Mouse (Mus musculus): ENCODE data around the gene Homer3. TPM values are rescaled to one million over a fixed set of nuclear protein-coding genes. Genes with fewer than 3 reads are reported as not detected.

Homer3 gene
- total RNA-seq, 2 experiments from 2014 or later = 12.0 to 12.3 TPM

DNA sequence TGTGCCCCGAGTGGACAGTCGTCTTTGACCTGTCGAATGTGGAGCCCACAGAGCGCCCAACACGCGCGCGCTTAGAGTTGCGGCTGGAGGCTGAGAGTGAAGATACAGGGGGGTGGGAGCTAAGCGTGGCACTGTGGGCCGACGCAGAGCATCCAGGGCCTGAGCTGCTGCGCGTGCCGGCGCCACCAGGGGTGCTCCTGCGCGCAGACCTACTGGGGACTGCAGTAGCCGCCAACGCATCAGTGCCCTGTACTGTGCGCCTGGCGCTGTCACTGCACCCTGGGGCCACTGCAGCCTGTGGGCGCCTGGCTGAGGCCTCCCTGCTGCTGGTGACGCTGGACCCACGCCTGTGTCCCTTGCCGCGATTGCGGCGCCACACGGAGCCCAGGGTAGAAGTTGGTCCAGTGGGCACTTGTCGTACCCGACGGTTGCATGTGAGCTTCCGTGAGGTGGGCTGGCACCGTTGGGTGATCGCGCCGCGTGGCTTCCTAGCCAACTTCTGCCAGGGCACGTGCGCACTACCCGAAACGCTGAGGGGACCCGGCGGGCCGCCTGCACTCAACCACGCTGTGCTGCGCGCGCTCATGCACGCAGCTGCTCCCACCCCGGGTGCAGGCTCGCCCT, 48.2 kb downstream of the Homer3 start:
- DNase-seq (ENCODE audit: low spot score) = no peak
- intact Hi-C loops (cut with DNase I) = no loop called here

DNA sequence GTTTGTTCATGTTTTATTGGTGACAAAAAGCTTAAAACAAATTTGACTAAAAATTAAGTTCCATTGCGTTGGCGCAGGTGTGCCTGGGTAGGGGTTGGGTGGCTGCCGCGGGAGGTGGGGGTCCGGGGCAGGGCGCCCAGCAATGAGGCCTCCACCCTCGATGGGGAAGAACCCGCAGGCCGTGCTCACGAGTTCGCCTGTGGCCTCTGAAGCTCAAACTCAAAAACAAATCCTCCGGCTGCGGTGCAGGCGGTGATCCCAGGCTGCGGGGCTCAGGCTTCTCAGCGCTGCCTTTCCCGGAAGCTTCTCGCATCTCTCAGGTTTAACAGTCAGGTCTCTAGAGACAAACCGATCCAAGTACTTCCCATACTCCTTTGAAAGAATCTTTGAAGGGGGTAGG, 48.9 kb downstream of the Homer3 start:
- no peak for DNase-seq (ENCODE audit: low spot score)
- intact Hi-C loops (cut with DNase I) = no loop called here

DNA sequence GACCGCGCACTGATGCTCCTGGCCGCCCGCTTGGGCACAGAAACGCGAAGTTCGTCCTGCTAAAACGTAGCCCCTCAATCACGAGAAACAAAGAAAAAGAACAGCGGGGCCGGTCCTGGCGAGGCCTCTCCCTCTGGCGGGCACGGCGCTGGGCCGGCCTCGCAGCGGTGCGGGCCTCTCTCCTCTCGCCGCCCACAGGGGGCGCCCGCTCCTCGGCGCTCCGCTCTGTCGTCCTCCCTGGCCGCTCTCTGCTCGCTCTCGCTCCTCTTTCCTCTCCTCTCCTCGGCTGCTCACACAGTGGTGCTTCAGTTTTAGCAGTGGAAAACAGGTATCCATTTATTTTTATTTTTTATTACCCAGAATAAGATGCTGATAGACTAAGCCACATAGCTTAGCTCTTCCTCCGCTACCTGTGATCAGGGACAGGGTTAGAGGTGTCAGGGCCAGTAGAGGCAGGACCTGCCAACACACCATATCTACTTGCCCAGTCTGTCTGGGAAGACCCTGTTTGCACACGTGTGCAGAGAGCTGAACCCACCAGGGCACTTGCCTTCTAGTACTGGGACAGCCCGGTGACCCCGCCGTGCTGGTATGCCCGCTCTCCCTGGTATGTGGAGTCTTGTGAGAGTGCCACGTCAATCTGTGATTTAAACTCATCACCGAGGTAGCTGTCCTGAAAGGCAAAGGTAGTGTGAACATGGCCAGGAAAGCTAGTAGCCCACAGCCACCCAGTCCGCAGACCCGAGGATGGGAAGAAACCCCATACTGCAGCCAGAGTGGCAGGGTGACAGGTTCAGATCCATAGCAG, 49.6 kb downstream of the Homer3 start:
- no peak for DNase-seq (ENCODE audit: low spot score)
- intact Hi-C loops (cut with DNase I) = no loop called here

DNA sequence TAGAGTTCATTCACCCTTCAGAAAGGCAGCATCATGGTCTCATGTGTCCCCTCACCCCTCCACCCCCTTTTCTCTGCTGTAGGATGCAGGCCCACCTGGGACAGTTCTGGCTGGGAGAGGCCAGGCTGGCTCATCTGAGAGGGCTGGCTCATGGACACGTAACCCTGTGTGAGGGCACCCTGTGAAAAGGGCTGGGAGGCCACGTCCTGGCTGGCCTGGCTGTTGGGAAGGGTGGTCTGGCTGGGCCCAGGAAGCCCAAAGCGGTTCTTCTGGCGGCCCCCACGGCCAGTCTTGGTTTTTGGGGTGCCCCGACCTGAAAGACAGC, 50.2 kb downstream of the Homer3 start:
- no peak for DNase-seq (ENCODE audit: low spot score)
- intact Hi-C loops (cut with DNase I) = no loop called here

DNA sequence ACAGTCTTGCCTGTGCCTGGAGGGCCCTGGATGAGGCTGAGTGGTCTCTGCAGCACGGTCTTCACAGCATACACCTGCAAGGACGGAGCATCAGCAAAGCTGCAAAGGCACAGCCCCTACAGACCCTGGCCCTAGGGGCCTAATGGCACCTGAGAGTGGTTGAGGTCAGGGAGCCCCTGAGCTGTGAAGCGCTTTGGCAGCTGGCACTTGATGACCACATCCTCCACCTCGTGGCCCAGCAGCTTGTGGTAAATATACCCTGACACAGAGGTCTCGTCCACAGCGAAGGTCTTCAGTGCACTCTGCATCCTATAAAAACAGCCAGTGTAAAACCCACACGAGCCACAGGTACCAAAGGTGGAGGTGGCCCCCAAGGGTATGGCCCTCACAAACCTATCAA, 56.3 kb downstream of the Homer3 start:
- DNase-seq (ENCODE audit: low spot score) = no peak
- intact Hi-C loops (cut with DNase I) = no loop called here

DNA sequence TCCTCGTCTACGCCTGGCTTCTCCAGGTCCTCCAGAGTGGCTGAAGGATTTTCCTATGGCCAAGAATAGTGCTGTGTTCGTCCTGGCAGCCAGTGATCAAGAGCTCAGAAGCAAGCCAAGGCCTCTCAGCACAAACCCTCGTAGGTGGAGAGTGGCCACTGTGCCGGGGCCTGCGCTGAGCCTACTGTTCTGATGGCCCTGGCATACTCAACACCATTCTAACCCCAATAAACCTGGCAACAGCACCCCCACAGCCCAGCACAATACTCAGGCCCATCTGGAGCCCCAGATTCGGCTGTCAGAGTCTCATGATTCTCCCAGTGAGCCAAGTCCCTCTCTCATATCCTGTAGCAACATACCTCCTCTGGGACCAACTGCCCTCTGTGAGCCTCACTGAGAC, 58.0 kb downstream of the Homer3 start:
- intact Hi-C loops (cut with DNase I) = no loop called here
- DNase-seq (ENCODE audit: low spot score) = no peak

DNA sequence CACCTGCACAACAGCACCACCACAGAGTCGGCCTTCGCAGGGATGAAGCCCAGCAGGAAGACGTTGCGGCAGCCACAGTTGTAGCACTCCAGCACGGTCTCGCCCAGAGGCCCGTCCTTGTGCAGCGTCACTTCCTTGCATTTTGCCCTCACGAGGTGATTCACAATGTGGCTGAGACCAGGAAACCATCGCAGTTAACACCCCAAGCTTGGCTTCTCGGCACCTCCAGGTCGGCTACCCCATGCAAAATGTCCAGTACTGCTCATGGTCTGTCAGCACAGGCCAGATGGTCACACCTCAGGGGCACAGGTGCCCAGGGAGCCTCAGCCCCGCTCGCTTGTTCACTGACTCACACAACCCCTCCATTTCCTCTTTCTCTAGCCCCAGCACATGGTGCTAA, 59.4 kb downstream of the Homer3 start:
- intact Hi-C loops (cut with DNase I) = no loop called here
- no peak for DNase-seq (ENCODE audit: low spot score)

DNA sequence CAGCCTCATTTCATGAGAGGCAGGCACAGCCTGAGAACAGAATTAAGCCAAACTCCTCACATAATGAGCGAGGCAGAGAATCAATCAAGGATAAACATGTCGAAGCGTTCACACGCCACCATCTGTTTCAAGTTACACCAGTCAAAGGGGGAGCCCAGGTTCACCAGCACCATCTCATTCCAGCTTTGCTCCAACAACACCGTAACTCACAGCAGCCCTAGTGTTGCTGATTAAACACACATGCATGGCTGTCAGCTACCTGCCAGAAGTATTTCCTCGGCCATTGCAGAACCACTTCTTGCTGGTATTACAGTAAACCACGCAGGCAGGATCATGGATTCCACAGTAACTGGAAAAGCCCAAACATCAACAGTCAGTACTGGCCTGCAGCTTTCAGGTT, 60.4 kb downstream of the Homer3 start:
- intact Hi-C loops (cut with DNase I) = no loop called here
- no peak for DNase-seq (ENCODE audit: low spot score)

DNA sequence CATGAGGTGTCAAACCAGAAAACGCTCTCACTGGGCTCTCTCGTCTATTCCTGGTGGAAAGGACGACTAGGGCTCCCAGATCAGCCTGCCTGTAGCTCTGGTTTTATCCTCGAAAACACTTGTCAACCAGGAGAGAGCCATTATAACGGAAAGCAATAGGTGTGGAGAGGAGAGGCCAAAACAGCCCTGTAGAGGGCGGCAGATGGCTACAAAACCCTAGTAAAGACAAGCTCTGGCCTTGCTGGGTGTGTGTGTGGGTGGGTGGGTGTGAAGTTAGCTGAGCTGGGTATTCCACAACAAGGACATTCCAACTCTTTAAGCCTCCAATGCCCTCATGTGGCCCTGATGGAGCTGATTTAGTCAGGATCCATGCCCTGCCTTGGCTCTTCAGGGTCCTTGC, 61.1 kb downstream of the Homer3 start:
- intact Hi-C loops (cut with DNase I) = no loop called here
- no peak for DNase-seq (ENCODE audit: low spot score)

Other genes starting within 250 kb of the Homer3 start
- 10 to 100 TPM; 34.7 to 35.5 TPM for gene Mau2, start 240.1 kb upstream of the Homer3 start, total RNA-seq (2021)
- 10 to 100 TPM; 17.2 to 18.4 TPM for gene Sugp1, start 240.0 kb upstream of the Homer3 start, total RNA-seq (2021)
- gene Tm6sf2, start 209.9 kb upstream of the Homer3 start, total RNA-seq (2021) = 1 to 10 TPM; 1.1 to 1.3 TPM
- not detected for gene Hapln4, start 199.4 kb upstream of the Homer3 start, total RNA-seq (2021)
- gene Ncan, start 162.0 kb upstream of the Homer3 start, total RNA-seq (2021) = under 1 TPM in 1 of 2 experiments, not detected in 1; 0.03 TPM
- gene Nr2c2ap, start 151.5 kb upstream of the Homer3 start, total RNA-seq (2021) = 1 to 10 TPM; 5.4 to 7.6 TPM
- gene Rfxank, start 143.7 kb upstream of the Homer3 start, total RNA-seq (2021) = 10 to 100 TPM; 20.9 to 21.5 TPM
- 10 to 100 TPM; 21.2 to 25.5 TPM for gene Borcs8, start 143.3 kb upstream of the Homer3 start, total RNA-seq (2021)
- gene Mef2b, start 143.1 kb upstream of the Homer3 start, total RNA-seq (2021) = under 1 TPM in 1 of 2 experiments, not detected in 1; 0.31 TPM
- 10 to 100 TPM; 93.0 to 98.1 TPM for gene Tmem161a, start 110.5 kb upstream of the Homer3 start, total RNA-seq (2021)
- gene Slc25a42, start 70.5 kb upstream of the Homer3 start, total RNA-seq (2021) = 10 to 100 TPM; 48.1 to 48.4 TPM
- gene Sugp2, start 48.6 kb upstream of the Homer3 start, total RNA-seq (2021) = 10 to 100 TPM; 38.9 to 41.5 TPM
- 1 to 10 TPM; 7.6 to 8.0 TPM for gene Armc6, start 48.4 kb upstream of the Homer3 start, total RNA-seq (2021)
- 10 to 100 TPM; 24.7 to 33.8 TPM for gene Ddx49, start 19.7 kb downstream of the Homer3 start, total RNA-seq (2021)
- gene Cope, start 19.7 kb downstream of the Homer3 start, total RNA-seq (2021) = 100 to 1,000 TPM; 145 to 159 TPM
- under 1 TPM; 0.31 to 0.39 TPM for gene Cers1, start 32.9 kb downstream of the Homer3 start, total RNA-seq (2021)
- under 1 TPM in 1 of 2 experiments, not detected in 1; 0.21 TPM for gene Gdf1, start 47.0 kb downstream of the Homer3 start, total RNA-seq (2021)
- 10 to 100 TPM; 43.2 to 46.3 TPM for gene Upf1, start 70.5 kb downstream of the Homer3 start, total RNA-seq (2021)
- 1 to 10 TPM; 6.1 to 7.0 TPM for gene Comp, start 90.7 kb downstream of the Homer3 start, total RNA-seq (2021)
- gene Crtc1, start 156.8 kb downstream of the Homer3 start, total RNA-seq (2021) = 10 to 100 TPM; 10.3 to 10.6 TPM
- gene Klhl26, start 194.1 kb downstream of the Homer3 start, total RNA-seq (2021) = 1 to 10 TPM; 7.6 to 7.7 TPM
- gene Tmem59l, start 204.5 kb downstream of the Homer3 start, total RNA-seq (2021) = not detected
- gene Crlf1, start 210.3 kb downstream of the Homer3 start, total RNA-seq (2021) = under 1 TPM; 0.34 to 0.81 TPM
- 100 to 1,000 TPM; 102 TPM for gene Rex1bd, start 223.9 kb downstream of the Homer3 start, total RNA-seq (2021)
- gene Uba52, start 228.0 kb downstream of the Homer3 start, total RNA-seq (2021) = 1,000 to 10,000 TPM; 1,533 to 1,573 TPM
- gene Fkbp8, start 244.9 kb downstream of the Homer3 start, total RNA-seq (2021) = 100 to 1,000 TPM; 130 to 135 TPM
- 10 to 100 TPM; 73.6 to 76.6 TPM for gene Kxd1, start 245.1 kb downstream of the Homer3 start, total RNA-seq (2021)

Data from heart, postnatal 25 days (tissue).